Mouse (Mus musculus) stomach, embryonic 14.5 days (tissue): Measurements from ENCODE around the gene Mettl6. TPM values are rescaled to one million over a fixed set of nuclear protein-coding genes. Genes with fewer than 3 reads are reported as not detected.
"Not testable (repeated sequence)": the region's sequence is repeated elsewhere in the genome, so short reads cannot be mapped to it uniquely, and the experiment has no call there.

Experiments
- ATAC-seq: fragments of 200-750 bp; cut with Nextera tagmentation; 2 replicates; pipeline ENCODE4 v1.8.0; 2017; ENCODE audit warnings: low read depth, moderate TSS enrichment; ENCODE audit not compliant: insufficient number of reproducible peaks, insufficient read depth, low FRiP score
- H3K27ac ChIP-seq: fragments of 300-500 bp; sonication (generic); 2 replicates; pipeline ENCODE4 v1.5.1; 2014; ENCODE audit warnings: mild to moderate bottlenecking, low read length, moderate library complexity, mixed read lengths
- H3K27me3 ChIP-seq: fragments of 300-500 bp; sonication (generic); 2 replicates; pipeline ENCODE4 v1.6.1; 2014; ENCODE audit warnings: low read length, control low read depth, mixed read lengths; ENCODE audit not compliant: control insufficient read depth, insufficient read depth
- H3K36me3 ChIP-seq: fragments of 300-500 bp; sonication (generic); 2 replicates; pipeline ENCODE4 v1.6.1; 2014; ENCODE audit warnings: mild to moderate bottlenecking, control low read depth, low read length, moderate library complexity, mixed read lengths; ENCODE audit not compliant: control insufficient read depth, insufficient read depth
- H3K4me1 ChIP-seq: fragments of 300-500 bp; sonication (generic); 2 replicates; pipeline ENCODE4 v1.6.1; 2014; ENCODE audit warnings: low read length, control low read depth, mixed read lengths; ENCODE audit not compliant: control insufficient read depth, insufficient read depth
- H3K4me2 ChIP-seq: fragments of 300-500 bp; sonication (generic); replicated peaks from 2 replicates; pipeline ENCODE4 v1.6.1; 2014; ENCODE audit warnings: low read depth, low read length, control low read depth
- H3K4me3 ChIP-seq: fragments of 300-500 bp; sonication (generic); 2 replicates; pipeline ENCODE4 v1.5.1; 2014; ENCODE audit warnings: low read depth, low read length, control low read depth
- H3K9ac ChIP-seq: fragments of 300-500 bp; sonication (generic); replicated peaks from 2 replicates; pipeline ENCODE4 v1.6.1; 2014; ENCODE audit warnings: low read depth, mild to moderate bottlenecking, control low read depth, low read length, moderate library complexity, mixed read lengths
- H3K9me3 ChIP-seq: fragments of 300-500 bp; sonication (generic); 2 replicates; pipeline ENCODE4 v1.6.1; 2016; ENCODE audit warnings: low read depth, low read length, control low read depth; ENCODE audit not compliant: control insufficient read depth
- WGBS: fragments of 180-500 bp; shearing (Covaris S2); extraction: QIAGEN DNeasy Blood & Tissue Kit; methylation state at CpG from one replicate; pipeline ENCODE4 v1.1.7; 2014; 5-methylcytosine and 5-hydroxymethylcytosine counted together
- polyA plus RNA-seq: library from polyadenylated mRNA; unstranded; fragments of >200 nt; fragmentation: Nextera tagmentation; extraction: Ambion mirVana; gene quantifications from 2 replicates; pipeline ENCODE4 v1.2.1, GENCODE M21; 2014

Gene Mettl6
- polyA plus RNA-seq, 1 experiment from 2014 or later: 65.9 TPM

DNA sequence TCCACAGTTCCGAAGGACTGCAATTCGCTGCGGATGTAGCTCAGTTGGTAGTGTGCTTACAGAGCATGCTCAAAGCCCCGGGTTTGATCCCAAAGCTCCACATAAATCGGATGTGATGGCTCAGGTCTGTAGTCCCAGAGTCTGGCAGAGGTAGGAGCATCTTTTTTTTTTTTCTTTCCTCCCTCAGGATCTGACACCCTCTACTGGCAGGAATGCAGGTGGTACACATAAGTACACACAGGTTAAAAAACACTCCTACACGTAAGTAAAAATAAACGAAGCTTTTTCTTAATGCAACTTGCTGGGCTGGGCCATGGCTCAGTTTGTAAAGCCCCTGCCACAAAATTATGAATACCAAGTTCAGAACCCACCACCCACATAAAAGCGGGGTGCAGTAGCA is 30.7 kb downstream of the Mettl6 start:
- H3K4me3 ChIP-seq: no peak overlapping the region
- peaks cover 3% of the 10 kb centered on the region; the same call in 1 of the 2 replicates for H3K4me1 ChIP-seq
- H3K27ac ChIP-seq: no peak overlapping the region
- ATAC-seq: no peak
- no peak overlapping the region for H3K4me2 ChIP-seq
- H3K27me3 ChIP-seq: no peaks in the 10 kb centered on the region
- no peak overlapping the region for H3K9ac ChIP-seq
- no peaks in the 10 kb centered on the region for H3K36me3 ChIP-seq
- WGBS: 49% methylated on average over 8 of the region's 8 CpGs
- no peaks in the 10 kb centered on the region for H3K9me3 ChIP-seq

DNA sequence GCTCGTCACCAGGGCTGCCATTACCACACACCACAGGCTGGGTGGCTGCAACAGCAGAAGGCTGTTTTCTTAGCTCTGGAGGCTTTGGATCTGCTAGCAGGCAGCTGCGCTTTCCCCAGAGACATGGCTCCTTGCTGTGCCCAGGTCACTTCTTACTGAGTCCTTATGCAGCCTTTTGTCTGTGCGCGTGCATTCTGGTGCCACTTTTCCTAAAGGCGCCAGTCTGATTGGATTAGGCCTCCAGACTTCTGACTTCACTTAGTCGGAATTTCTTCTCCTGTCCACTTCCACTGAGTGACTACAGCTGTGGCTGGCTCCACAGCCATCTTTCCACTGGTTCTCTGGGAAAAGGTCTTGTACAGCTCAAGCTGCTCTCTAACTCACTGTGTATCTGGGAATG is 32.0 kb downstream of the Mettl6 start:
- WGBS: 59% methylated on average over 6 of the region's 6 CpGs
- Histone ChIP-seq H3K4me3 (no peak overlapping the region), H3K27me3 (no peaks in the 10 kb centered on the region), H3K9me3 (no peaks in the 10 kb centered on the region), H3K4me1 (peaks cover 5% of the 10 kb centered on the region; the same call in 1 of the 2 replicates), H3K27ac (peak overlapping the region; percentile 84), H3K4me2 (no peak overlapping the region), H3K36me3 (no peaks in the 10 kb centered on the region), H3K9ac (no peak overlapping the region)
- peak; percentile 37; the same call in 1 of the 2 replicates for ATAC-seq

DNA sequence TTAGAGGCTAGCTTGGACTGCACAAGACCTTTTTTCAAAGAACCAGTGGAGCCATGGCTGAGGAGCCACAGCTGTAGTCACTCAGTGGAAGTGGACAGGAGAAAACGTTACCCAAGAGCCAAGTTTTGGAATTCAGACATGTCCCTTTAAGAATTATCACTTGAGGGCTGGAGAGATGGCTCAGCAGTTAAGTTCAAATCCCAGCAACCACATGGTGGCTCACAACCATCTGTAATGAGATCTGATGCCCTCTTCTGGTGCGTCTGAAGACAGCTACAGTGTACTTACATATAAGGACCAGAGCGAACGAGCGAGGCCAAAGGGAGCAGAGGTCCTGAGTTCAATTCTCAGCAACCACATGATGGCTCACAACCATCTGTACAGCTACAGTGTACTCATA is 32.6 kb downstream of the Mettl6 start:
- not testable (repeated sequence) for ATAC-seq, H3K4me2 ChIP-seq, H3K27ac ChIP-seq, H3K4me1 ChIP-seq, H3K9me3 ChIP-seq, H3K27me3 ChIP-seq, H3K36me3 ChIP-seq, H3K4me3 ChIP-seq, H3K9ac ChIP-seq
- WGBS: 67% methylated on average over 5 of the region's 5 CpGs

DNA sequence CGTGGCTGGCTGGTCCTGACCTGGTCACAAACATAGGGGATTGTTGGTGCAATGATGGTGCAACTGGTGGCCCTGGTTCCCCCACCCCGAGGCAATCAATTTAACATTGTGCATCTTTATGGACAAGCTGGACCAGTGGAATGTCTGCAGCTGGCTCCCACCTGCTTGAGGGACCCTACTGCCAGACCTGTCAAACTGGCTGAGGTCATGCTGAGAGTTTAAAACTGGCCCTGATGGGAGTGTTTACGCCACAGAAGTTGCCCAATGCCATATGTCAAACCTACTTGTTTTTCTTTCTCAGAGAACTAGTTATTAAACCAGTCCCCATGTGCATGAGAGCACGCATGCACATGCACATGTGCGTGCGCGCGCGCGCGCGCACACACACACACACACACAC is 36.8 kb downstream of the Mettl6 start:
- H3K27ac ChIP-seq: no peak overlapping the region
- H3K4me1 ChIP-seq: peaks cover 9% of the 10 kb centered on the region; the same call in 1 of the 2 replicates
- no peaks in the 10 kb centered on the region for H3K36me3 ChIP-seq
- WGBS: 82% methylated on average over 12 of the region's 12 CpGs
- H3K9me3 ChIP-seq: no peaks in the 10 kb centered on the region
- ATAC-seq: no peak
- no peak overlapping the region for H3K4me3 ChIP-seq
- no peak overlapping the region for H3K4me2 ChIP-seq
- no peak overlapping the region for H3K9ac ChIP-seq
- H3K27me3 ChIP-seq: no peaks in the 10 kb centered on the region

DNA sequence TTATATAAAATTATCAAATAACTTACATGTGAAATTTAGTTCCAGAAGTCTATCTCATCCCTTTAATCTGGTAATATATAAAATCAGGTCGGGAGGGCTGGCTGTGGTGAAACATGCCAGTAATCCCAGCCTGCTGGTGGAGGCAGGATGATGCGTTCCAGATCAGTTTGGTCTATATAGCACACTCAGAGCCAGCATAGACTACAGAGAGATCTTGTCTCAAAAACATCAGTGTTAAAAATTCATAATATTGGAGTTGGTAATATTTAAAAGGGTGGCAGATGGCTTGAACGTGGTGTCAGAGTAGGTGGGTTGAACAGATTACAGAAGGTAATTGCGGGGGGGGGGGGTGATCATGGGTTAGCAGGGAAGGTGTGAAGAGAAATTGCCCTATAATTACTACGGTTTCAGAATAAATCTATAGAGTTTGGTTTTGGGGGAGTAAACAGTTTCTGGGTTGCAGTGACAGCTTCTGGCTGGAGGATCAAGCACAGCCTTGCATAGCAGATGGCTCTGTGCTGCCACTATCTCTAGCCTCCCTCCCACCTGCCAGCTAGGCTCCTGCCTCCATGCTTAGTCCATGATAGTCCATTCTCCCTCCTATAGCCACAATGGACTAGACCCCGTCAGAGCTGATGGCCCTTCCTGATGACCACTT is 38.6 kb downstream of the Mettl6 start:
- H3K4me3 ChIP-seq: no peak overlapping the region
- peaks cover 6% of the 10 kb centered on the region; the same call in 1 of the 2 replicates for H3K4me1 ChIP-seq
- H3K36me3 ChIP-seq: no peaks in the 10 kb centered on the region
- H3K27ac ChIP-seq: no peak overlapping the region
- H3K9me3 ChIP-seq: no peaks in the 10 kb centered on the region
- no peak for ATAC-seq
- no peak overlapping the region for H3K4me2 ChIP-seq
- no peak overlapping the region for H3K9ac ChIP-seq
- H3K27me3 ChIP-seq: no peaks in the 10 kb centered on the region
- 81% methylated on average over 6 of the region's 6 CpGs for WGBS

DNA sequence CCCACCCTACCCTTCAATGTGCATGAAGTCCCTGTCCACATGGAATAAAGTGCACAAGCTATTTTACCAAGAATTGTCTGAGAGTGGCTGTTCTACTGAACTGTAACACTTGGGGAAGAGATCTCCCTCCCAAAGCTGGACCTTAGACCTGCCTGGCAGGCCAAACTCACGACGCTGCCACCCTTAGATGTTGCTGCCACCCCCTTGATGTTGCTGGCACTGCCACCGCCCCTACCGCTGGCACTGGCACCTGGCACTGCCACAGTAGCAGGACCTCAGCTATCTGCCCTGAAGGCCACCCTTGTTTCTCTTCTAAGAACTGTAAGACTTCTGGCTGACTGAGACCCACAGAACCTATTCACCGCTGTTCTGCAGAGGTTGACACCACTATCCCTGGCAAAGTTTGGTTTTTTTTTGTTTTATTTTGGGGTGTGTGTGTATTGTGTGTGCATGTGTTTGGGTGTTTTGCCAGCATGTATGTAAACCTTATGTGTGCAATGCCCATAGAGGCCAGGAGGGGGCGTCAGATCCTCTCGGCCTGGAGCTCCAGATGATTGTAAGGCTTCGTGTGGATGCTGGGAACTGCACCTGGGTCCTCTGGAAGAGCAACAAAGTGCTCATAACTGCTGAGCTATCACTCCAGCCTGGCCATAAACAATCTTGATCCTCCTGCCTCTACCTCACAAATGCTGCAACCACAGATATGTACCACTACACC is 39.8 kb downstream of the Mettl6 start:
- Histone ChIP-seq H3K4me2 (no peak overlapping the region), H3K27ac (no peak overlapping the region), H3K4me1 (peaks cover 6% of the 10 kb centered on the region; the same call in 1 of the 2 replicates), H3K9me3 (no peaks in the 10 kb centered on the region), H3K4me3 (no peak overlapping the region), H3K9ac (no peak overlapping the region), H3K27me3 (no peaks in the 10 kb centered on the region), H3K36me3 (no peaks in the 10 kb centered on the region)
- ATAC-seq: no peak
- WGBS: 84% methylated on average over 8 of the region's 8 CpGs

DNA sequence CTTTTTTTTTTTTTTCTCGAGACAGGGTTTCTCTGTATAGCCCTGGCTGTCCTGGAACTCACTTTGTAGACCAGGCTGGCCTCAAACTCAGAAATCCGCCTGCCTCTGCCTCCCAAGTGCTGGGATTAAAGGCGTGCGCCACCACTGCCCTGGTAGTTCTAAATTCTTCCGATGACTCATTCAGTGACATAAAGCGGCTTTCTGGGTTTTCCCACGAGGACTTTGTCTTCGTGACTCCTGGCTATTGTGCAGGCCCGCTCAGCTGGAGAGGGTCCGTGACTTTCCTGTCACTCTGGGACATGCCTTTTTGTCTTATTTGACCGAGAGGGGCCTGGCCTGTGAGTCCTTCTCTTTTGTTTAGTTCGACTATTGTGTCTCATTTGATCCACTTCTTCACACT is 40.9 kb downstream of the Mettl6 start:
- 83% methylated on average over 12 of the region's 12 CpGs for WGBS
- H3K9me3 ChIP-seq, H3K36me3 ChIP-seq, H3K4me2 ChIP-seq, H3K4me1 ChIP-seq, H3K9ac ChIP-seq, ATAC-seq, H3K4me3 ChIP-seq, H3K27me3 ChIP-seq, H3K27ac ChIP-seq: not testable (repeated sequence)

DNA sequence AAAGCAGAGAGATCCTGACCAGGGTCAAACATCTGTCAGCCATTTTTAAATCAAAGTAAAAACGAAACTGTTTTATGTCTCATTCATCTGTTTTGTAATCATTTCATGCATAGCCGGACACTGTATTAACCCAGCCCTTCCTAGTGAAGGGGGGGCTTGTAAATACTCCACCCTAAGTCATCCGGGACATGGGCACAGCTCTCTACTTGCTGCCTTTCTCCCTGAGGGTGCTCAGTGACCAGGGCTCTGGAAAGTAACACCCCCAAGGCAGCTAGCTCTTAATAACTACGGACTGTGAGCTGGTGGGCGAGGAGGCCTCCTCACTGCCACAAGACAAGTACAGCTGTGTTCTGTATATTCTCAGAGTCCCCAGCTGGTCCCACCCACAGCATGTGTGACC is 45.8 kb downstream of the Mettl6 start:
- Histone ChIP-seq H3K4me3 (no peak overlapping the region), H3K4me2 (no peak overlapping the region), H3K4me1 (no peaks in the 10 kb centered on the region), H3K9ac (no peak overlapping the region), H3K27ac (peak overlapping the region; percentile 44; the same call in 1 of the 2 replicates), H3K9me3 (no peaks in the 10 kb centered on the region), H3K27me3 (no peaks in the 10 kb centered on the region), H3K36me3 (no peaks in the 10 kb centered on the region)
- WGBS: 43% methylated on average over 5 of the region's 5 CpGs
- ATAC-seq: no peak; the same call in 1 of the 2 replicates
